Mouse (Mus musculus) mature B cell (primary cell): ENCODE data around the gene Rhbdf1.

Experiments
- in situ Hi-C: fragments of 300-500 bp; cut with MboI; formaldehyde crosslinking; loops from 2 replicates; pipeline ENCODE4 v1.14.3; 2019

Gene Rhbdf1

GRCm38 (mm10) chr11:32238093-32238860 lies 16.2 kb upstream of the Rhbdf1 start:
- in situ Hi-C loops = no loop called here

- in situ Hi-C loops = no loop called here
Observed at GRCm38 (mm10) chr11:32237411-32237795, 15.3 kb upstream of the Rhbdf1 start.

GRCm38 (mm10) chr11:32236712-32237410 lies 14.8 kb upstream of the Rhbdf1 start:
- in situ Hi-C loops = no loop called here

- in situ Hi-C loops = no loop called here
Observed at GRCm38 (mm10) chr11:32236132-32236531, 14.0 kb upstream of the Rhbdf1 start.

- in situ Hi-C loops = no loop called here
Observed at GRCm38 (mm10) chr11:32235646-32236045, 13.5 kb upstream of the Rhbdf1 start.

GRCm38 (mm10) chr11:32234816-32235485 lies 12.9 kb upstream of the Rhbdf1 start:
- in situ Hi-C loops = no loop called here

GRCm38 (mm10) chr11:32233895-32234294 lies 11.8 kb upstream of the Rhbdf1 start:
- in situ Hi-C loops = no loop called here

GRCm38 (mm10) chr11:32232848-32233247 lies 10.7 kb upstream of the Rhbdf1 start:
- in situ Hi-C loops = no loop called here

GRCm38 (mm10) chr11:32231125-32231524 lies 9.0 kb upstream of the Rhbdf1 start:
- in situ Hi-C loops = no loop called here

GRCm38 (mm10) chr11:32230220-32230619 lies 8.1 kb upstream of the Rhbdf1 start:
- in situ Hi-C loops = no loop called here

GRCm38 (mm10) chr11:32228292-32228845 lies 6.3 kb upstream of the Rhbdf1 start:
- in situ Hi-C loops = no loop called here

GRCm38 (mm10) chr11:32227555-32227954 lies 5.5 kb upstream of the Rhbdf1 start:
- in situ Hi-C loops = no loop called here

- in situ Hi-C loops = no loop called here
Observed at GRCm38 (mm10) chr11:32227041-32227440, 4.9 kb upstream of the Rhbdf1 start.

- in situ Hi-C loops = no loop called here
Observed at GRCm38 (mm10) chr11:32226124-32226871, 4.2 kb upstream of the Rhbdf1 start, which contains the start of gene Mpg. Mpg (plus strand) TSS chr11:32226505.

GRCm38 (mm10) chr11:32225222-32226104 lies 3.4 kb upstream of the Rhbdf1 start:
- in situ Hi-C loops = no loop called here

GRCm38 (mm10) chr11:32224468-32225139 lies 2.5 kb upstream of the Rhbdf1 start:
- in situ Hi-C loops = no loop called here

- in situ Hi-C loops = no loop called here
Observed at GRCm38 (mm10) chr11:32223297-32223967, 1.3 kb upstream of the Rhbdf1 start.

GRCm38 (mm10) chr11:32222570-32223194 lies 582 bp upstream of the Rhbdf1 start:
- in situ Hi-C loops = no loop called here
